Mouse (Mus musculus): ENCODE measurements at regions not wholly inside any gene's neighbourhood (a gene's known extent, or its start where the extent isn't known, plus 50 kb on each side); places are given as distances from the start of the nearest gene placed in this dataset.
A peak's percentile ranks its signal among the peaks of the same experiment; 100 is the strongest.

- no peak for DNase-seq (ENCODE audit: low read depth)
Observed at GRCm38 (mm10) chr12:91986448-91986847, 137.5 kb upstream of the Sel1l start.

DNA sequence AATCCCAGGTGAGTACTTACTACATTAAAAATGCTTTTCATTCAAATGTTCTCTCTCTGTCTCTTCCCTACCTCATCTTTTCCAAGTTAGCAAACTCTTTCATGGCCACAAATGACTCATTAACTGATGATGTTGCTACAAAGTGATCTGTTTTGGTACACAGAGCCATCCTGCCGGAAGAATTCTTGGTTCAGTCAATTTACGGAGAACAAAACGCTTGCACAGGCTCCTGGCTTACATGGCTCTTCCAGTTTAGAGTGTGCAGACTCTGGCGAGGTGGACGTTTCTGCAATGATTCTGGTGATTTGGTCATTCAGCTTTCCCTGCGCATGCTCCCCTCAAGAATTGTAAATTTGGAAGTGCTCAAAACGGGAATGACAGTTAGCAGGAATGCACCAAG, 131.4 kb upstream of the Sel1l start:
- DNase-seq (ENCODE audit: low read depth): no peak

GRCm38 (mm10) chr12:91971045-91971444, 122.1 kb upstream of the Sel1l start:
- DNase-seq (ENCODE audit: low read depth): no peak

DNA sequence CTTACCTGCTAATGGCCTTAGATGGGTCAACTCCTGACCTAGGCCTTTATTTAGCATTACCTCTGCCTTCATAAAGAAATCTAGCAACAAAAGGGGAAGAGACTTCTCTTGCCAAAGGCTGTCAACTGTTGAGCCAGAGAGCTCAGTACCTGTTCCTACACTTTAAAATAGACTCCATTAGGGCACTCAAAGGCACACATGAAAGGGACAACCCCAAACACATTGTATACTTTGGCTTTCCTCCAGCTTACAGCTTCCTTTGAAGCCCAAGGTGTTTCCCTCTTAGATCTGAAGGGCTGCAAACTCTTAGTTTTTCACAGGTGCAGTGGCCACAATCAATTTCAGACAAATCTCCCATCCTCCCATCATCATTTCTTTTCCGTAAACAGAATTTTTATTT, 117.0 kb upstream of the Sel1l start:
- DNase-seq (ENCODE audit: low read depth): peak; percentile 1

- no peak for DNase-seq (ENCODE audit: low read depth)
Observed at GRCm38 (mm10) chr12:91963239-91963638, 114.3 kb upstream of the Sel1l start.

GRCm38 (mm10) chr12:91958086-91958485, 109.1 kb upstream of the Sel1l start:
- DNase-seq (ENCODE audit: low read depth): no peak

DNA sequence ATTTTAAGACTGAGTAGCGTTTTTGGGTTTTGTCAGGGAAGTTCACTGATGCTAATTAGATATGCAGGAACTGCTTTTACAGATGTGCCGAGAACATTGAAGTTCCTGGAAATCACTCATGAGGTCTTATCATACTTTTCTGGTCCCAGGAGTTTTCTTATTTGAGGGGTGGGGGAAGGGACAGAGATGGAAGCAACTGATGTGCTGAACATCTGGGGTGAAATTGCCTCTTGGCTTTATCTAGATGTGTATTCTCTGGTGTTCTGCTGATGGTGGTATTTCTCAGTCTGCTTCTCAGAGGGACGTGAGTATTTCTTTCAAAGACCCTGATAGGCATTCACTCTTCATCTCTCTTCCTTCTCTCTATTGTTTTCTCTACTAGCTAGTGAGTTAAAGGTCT, 107.5 kb upstream of the Sel1l start:
- DNase-seq (ENCODE audit: low read depth): no peak

DNA sequence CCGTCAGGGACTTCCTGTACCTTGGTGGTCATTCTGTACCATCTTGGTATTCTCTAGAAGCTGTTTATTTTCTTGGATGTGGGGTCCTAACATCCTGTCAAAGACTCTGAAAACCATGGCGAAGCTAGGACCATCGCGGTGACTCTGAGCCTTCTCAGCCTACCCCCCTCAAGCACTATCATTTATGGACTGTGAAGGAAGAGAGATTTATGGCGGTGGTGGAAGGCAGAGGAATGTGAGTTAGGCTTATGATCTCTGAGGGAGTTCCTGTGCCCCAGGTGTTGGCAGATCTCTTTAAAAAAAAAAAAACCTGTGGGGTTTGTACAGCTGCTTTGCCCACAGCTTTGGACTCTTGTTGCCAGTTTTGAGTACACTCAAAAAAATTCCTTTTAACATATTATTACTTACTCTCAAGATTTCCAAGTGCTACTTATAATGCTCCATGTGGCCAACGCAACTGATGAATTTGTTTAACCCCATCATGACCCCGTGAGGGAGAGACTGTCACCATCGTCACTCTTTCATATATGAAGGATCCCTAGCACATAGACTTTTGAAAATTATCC, 99.7 kb upstream of the Sel1l start:
- no peak for DNase-seq (ENCODE audit: low read depth)

DNA sequence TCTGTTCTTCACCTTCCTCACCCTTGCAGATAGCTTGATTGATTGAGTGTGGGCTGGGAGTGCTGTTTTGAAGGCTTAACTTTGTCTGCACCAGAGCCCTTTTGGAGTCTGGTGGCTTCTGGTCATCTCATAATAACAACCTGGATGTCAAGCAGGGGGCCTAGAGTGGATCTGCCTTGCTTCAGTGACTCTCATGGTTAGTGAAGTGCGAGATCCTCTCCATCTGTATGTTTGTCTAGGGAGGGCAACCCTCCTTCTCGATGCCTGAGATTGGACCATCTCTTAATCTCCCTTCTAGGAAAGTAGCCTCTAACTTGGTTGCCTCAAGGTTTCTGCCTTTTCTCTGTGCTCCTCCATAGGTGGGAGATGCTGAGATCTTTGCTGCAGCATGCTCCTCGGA, 99.0 kb upstream of the Sel1l start:
- no peak for DNase-seq (ENCODE audit: low read depth)

GRCm38 (mm10) chr12:91946541-91946940, 97.6 kb upstream of the Sel1l start:
- no peak for DNase-seq (ENCODE audit: low read depth)

GRCm38 (mm10) chr12:91932490-91933361, 83.8 kb upstream of the Sel1l start:
- peak; percentile 44 for DNase-seq (ENCODE audit: low read depth)

DNA sequence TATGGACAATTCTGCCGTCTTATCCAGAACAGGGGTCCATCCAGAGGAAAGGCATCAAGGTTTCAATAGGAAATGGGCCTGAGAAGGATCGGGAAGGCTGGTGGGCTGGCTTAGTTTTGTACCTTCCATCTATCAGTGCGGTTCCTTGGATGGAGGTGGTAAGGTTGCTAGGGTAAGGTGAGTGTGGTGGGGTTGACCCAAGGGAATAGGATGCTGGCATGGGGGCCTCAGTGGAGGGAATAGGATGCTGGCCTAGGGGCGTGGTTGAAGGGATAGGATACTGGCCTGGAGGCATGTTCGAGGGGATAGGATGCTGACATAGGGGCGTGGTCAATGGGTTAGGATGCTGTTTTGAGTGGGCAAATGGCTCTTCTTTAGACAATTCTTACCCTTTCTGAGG, 82.6 kb upstream of the Sel1l start:
- no peak for DNase-seq (ENCODE audit: low read depth)

- DNase-seq (ENCODE audit: low read depth): no peak
Observed at GRCm38 (mm10) chr12:91929386-91930054, 80.6 kb upstream of the Sel1l start.

GRCm38 (mm10) chr12:91927576-91927975, 78.6 kb upstream of the Sel1l start:
- DNase-seq (ENCODE audit: low read depth): peak; percentile 15

- no peak for DNase-seq (ENCODE audit: low read depth)
Observed at GRCm38 (mm10) chr12:91915486-91915885, 66.5 kb upstream of the Sel1l start.

DNA sequence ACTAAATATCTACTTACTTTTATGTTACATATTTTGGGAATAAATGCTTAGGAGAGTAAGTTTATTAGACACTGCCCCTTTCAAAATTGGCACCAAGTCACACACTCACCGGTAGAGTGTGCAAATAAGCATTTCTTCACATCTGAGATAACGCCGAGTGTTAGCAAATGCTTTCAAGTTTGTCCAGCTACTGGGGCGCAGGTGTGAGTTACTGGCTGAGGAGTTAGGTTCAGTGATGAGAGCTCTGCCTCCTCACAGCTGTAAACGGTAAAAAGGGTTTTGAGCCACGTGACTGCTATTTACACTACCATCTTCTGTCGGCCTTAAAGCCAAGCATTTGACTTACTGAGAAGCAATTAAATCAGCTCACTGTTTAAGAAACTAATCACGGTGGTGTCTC, 61.6 kb upstream of the Sel1l start:
- no peak for DNase-seq (ENCODE audit: low read depth)
